Mouse (Mus musculus) macrophage (primary cell): Measurements from ENCODE around the gene Slco2a1. TPM values are rescaled to one million over a fixed set of nuclear protein-coding genes. Genes with fewer than 3 reads are reported as not detected.

ENCODE experiments used
- H3K27ac ChIP-seq: fragments of 350-480 bp; formaldehyde crosslinking; 2 replicates; pipeline ENCODE4 v1.9.0; 2021
- H3K36me3 ChIP-seq: fragments of 350-480 bp; formaldehyde crosslinking; 2 replicates; pipeline ENCODE4 v1.9.0; 2021; ENCODE audit errors: inconsistent target
- H3K4me3 ChIP-seq: fragments of 350-480 bp; formaldehyde crosslinking; 2 replicates; pipeline ENCODE4 v1.9.0; 2021; ENCODE audit errors: inconsistent target
- H3K79me2 ChIP-seq: fragments of 350-480 bp; formaldehyde crosslinking; 2 replicates; pipeline ENCODE4 v1.9.0; 2021; ENCODE audit errors: inconsistent target
- whole genome bisulfite sequencing: methylation state at CpG from one replicate; pipeline ENCODE4 v1.1.7; 2026; ENCODE audit warnings: inconsistent platforms; ENCODE audit not compliant: missing documents; 5-methylcytosine and 5-hydroxymethylcytosine counted together
- polyA plus RNA-seq: library from polyadenylated mRNA; stranded (reverse); fragments of 250-400 nt; gene quantifications from 3 replicates; pipeline ENCODE4 v1.2.4, GENCODE M21; 2018; ENCODE audit warnings: inconsistent platforms

Gene Slco2a1
- polyA plus RNA-seq, 1 experiment from 2014 or later = not detected

GRCm38 (mm10) chr9:103072926-103073515 is 84.5 kb downstream of the Slco2a1 start:
- Histone ChIP-seq H3K36me3 (no peaks in the 10 kb centered on the region), H3K79me2 (no peaks in the 10 kb centered on the region), H3K27ac (no peak overlapping the region), H3K4me3 (no peak overlapping the region)
- WGBS = 84% methylated on average over 11 of the region's 11 CpGs

- Histone ChIP-seq H3K36me3 (no peaks in the 10 kb centered on the region), H3K27ac (no peak overlapping the region), H3K4me3 (no peak overlapping the region), H3K79me2 (no peaks in the 10 kb centered on the region)
- 87% methylated on average over 21 of the region's 21 CpGs for WGBS
These were observed 88.5 kb downstream of the Slco2a1 start for GRCm38 (mm10) chr9:103076836-103077531.

- 53% methylated on average over 6 of the region's 6 CpGs for WGBS
These were observed 89.7 kb downstream of the Slco2a1 start for GRCm38 (mm10) chr9:103078194-103078691.

GRCm38 (mm10) chr9:103080211-103080610 is 91.7 kb downstream of the Slco2a1 start:
- H3K79me2 ChIP-seq = no peaks in the 10 kb centered on the region
- H3K36me3 ChIP-seq = no peaks in the 10 kb centered on the region
- no peak overlapping the region for H3K4me3 ChIP-seq
- WGBS = 100% methylated on average over 3 of the region's 3 CpGs
- H3K27ac ChIP-seq = no peak overlapping the region

More at GRCm38 (mm10) chr9:103078194-103078691, 89.7 kb downstream of the Slco2a1 start:
- no peaks in the 10 kb centered on the region for H3K36me3 ChIP-seq
- no peak overlapping the region for H3K4me3 ChIP-seq
- no peaks in the 10 kb centered on the region for H3K79me2 ChIP-seq
- no peak overlapping the region for H3K27ac ChIP-seq

- Histone ChIP-seq H3K4me3 (no peak overlapping the region), H3K79me2 (no peaks in the 10 kb centered on the region), H3K27ac (no peak overlapping the region), H3K36me3 (no peaks in the 10 kb centered on the region)
- 69% methylated on average over 8 of the region's 8 CpGs for WGBS
These were observed 93.9 kb downstream of the Slco2a1 start for GRCm38 (mm10) chr9:103082246-103082975.

GRCm38 (mm10) chr9:103083405-103083804 is 94.9 kb downstream of the Slco2a1 start:
- no peaks in the 10 kb centered on the region for H3K36me3 ChIP-seq
- H3K4me3 ChIP-seq = no peak overlapping the region
- WGBS = 74% methylated on average over 3 of the region's 3 CpGs
- no peaks in the 10 kb centered on the region for H3K79me2 ChIP-seq
- no peak overlapping the region for H3K27ac ChIP-seq

- WGBS = 86% methylated on average over 5 of the region's 6 CpGs
- Histone ChIP-seq H3K4me3 (no peak overlapping the region), H3K36me3 (no peaks in the 10 kb centered on the region), H3K79me2 (no peaks in the 10 kb centered on the region), H3K27ac (no peak overlapping the region)
These were observed 98.2 kb downstream of the Slco2a1 start for GRCm38 (mm10) chr9:103086736-103087135.

- whole genome bisulfite sequencing = 80% methylated on average over 7 of the region's 8 CpGs
- H3K79me2 ChIP-seq = no peaks in the 10 kb centered on the region
- no peaks in the 10 kb centered on the region for H3K36me3 ChIP-seq
- no peak overlapping the region for H3K27ac ChIP-seq
- H3K4me3 ChIP-seq = no peak overlapping the region
These were observed 98.8 kb downstream of the Slco2a1 start for GRCm38 (mm10) chr9:103087301-103087700.

GRCm38 (mm10) chr9:103088661-103089060 is 100.1 kb downstream of the Slco2a1 start:
- no peaks in the 10 kb centered on the region for H3K36me3 ChIP-seq
- no peak overlapping the region for H3K27ac ChIP-seq
- H3K4me3 ChIP-seq = no peak overlapping the region
- 88% methylated on average over 2 of the region's 2 CpGs for WGBS
- H3K79me2 ChIP-seq = no peaks in the 10 kb centered on the region

GRCm38 (mm10) chr9:103090116-103090875 is 101.8 kb downstream of the Slco2a1 start:
- WGBS = 88% methylated on average over 9 of the region's 9 CpGs
- no peak overlapping the region for H3K4me3 ChIP-seq
- no peaks in the 10 kb centered on the region for H3K79me2 ChIP-seq
- no peak overlapping the region for H3K27ac ChIP-seq
- no peaks in the 10 kb centered on the region for H3K36me3 ChIP-seq

GRCm38 (mm10) chr9:103091039-103091883 is 102.7 kb downstream of the Slco2a1 start:
- Histone ChIP-seq H3K36me3 (no peaks in the 10 kb centered on the region), H3K4me3 (no peak overlapping the region), H3K79me2 (no peaks in the 10 kb centered on the region), H3K27ac (no peak overlapping the region)
- 87% methylated on average over 16 of the region's 16 CpGs for WGBS

GRCm38 (mm10) chr9:103092248-103092647 is 103.7 kb downstream of the Slco2a1 start:
- 2% methylated on average over 19 of the region's 19 CpGs for WGBS
- Histone ChIP-seq H3K36me3 (no peaks in the 10 kb centered on the region), H3K4me3 (no peak overlapping the region), H3K79me2 (no peaks in the 10 kb centered on the region), H3K27ac (no peak overlapping the region)

GRCm38 (mm10) chr9:103093681-103094080 is 105.2 kb downstream of the Slco2a1 start:
- Histone ChIP-seq H3K27ac (no peak overlapping the region), H3K4me3 (no peak overlapping the region), H3K36me3 (no peaks in the 10 kb centered on the region), H3K79me2 (no peaks in the 10 kb centered on the region)
- WGBS = 57% methylated on average over 3 of the region's 3 CpGs
